Mouse (Mus musculus) mouse trophoblast stem cell (cell line): Measurements from ENCODE around the gene Slfn9.
"Not testable (repeated sequence)": the region's sequence is repeated elsewhere in the genome, so short reads cannot be mapped to it uniquely, and the experiment has no call there.

Source experiments
- in situ Hi-C, 2 experiments: fragments of 300-500 bp; cut with MseI, MboI; formaldehyde crosslinking; loops; 2 replicates in 1 of 2; 3 replicates in 1 of 2; pipeline ENCODE4 v1.15.1; 2025

Gene Slfn9

GRCm38 (mm10) chr11:82991469-82992166 is at the start of gene Slfn9:
Gene Slfn9 (minus strand): TSS chr11:82991830.
- in situ Hi-C loops: no loop called here

GRCm38 (mm10) chr11:83041000-83041399 is 49.4 kb upstream of the Slfn9 start:
- in situ Hi-C loops: loop anchor here (10.0 to 25.0 kb wide), 2 partner anchors 116 to 146 kb away; partner anchors contain the start of genes Slfn3 (in 2 of the 2) and Slfn4 (in 2 of the 2)

- in situ Hi-C loops: loop anchor here (10.0 to 25.0 kb wide), 2 partner anchors 116 to 147 kb away; partner anchors contain the start of genes Slfn3 (in 2 of the 2) and Slfn4 (in 2 of the 2)
These were observed 48.7 kb upstream of the Slfn9 start for GRCm38 (mm10) chr11:83040325-83040724.

DNA sequence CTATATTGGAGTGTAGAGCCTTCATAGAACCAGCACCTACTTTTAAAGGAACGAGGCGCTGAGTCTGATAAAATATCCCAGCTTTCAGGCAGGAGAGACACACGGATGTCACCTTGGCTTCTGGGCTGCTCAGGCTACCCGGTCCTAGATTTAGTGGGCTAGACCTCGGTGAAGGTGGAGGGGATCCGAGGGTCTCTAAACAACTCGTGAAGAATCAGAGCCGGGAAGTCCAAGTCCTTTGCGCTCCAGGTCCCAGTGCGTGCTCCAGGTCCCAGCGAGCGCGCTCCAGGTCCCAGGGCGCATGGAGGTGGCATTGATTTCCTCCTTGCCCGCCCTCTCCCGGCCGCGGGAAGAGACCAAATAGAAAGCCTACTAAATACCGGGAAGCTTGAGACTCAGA is 48.2 kb upstream of the Slfn9 start:
- in situ Hi-C loops: loop anchor here (10.0 to 25.0 kb wide), 2 partner anchors 115 to 148 kb away; partner anchors contain the start of genes Slfn3 (in 2 of the 2) and Slfn4 (in 2 of the 2)

GRCm38 (mm10) chr11:83039156-83039555 is 47.5 kb upstream of the Slfn9 start:
- in situ Hi-C loops: loop anchor here (25.0 kb wide), 1 partner anchor 148 kb away; the partner anchor contains the start of genes Slfn3 (in 2 of the 2) and Slfn4 (in 2 of the 2)

- in situ Hi-C loops: loop anchor here (25.0 kb wide), 1 partner anchor 149 kb away; the partner anchor contains the start of genes Slfn3 (in 2 of the 2) and Slfn4 (in 2 of the 2)
These were observed 47.1 kb upstream of the Slfn9 start for GRCm38 (mm10) chr11:83038686-83039085.

- in situ Hi-C loops: no loop called here
These were observed 29.0 kb upstream of the Slfn9 start, which contains the start of gene Slfn8 for GRCm38 (mm10) chr11:83020621-83021020. Gene Slfn8 (minus strand): TSS chr11:83020810.

DNA sequence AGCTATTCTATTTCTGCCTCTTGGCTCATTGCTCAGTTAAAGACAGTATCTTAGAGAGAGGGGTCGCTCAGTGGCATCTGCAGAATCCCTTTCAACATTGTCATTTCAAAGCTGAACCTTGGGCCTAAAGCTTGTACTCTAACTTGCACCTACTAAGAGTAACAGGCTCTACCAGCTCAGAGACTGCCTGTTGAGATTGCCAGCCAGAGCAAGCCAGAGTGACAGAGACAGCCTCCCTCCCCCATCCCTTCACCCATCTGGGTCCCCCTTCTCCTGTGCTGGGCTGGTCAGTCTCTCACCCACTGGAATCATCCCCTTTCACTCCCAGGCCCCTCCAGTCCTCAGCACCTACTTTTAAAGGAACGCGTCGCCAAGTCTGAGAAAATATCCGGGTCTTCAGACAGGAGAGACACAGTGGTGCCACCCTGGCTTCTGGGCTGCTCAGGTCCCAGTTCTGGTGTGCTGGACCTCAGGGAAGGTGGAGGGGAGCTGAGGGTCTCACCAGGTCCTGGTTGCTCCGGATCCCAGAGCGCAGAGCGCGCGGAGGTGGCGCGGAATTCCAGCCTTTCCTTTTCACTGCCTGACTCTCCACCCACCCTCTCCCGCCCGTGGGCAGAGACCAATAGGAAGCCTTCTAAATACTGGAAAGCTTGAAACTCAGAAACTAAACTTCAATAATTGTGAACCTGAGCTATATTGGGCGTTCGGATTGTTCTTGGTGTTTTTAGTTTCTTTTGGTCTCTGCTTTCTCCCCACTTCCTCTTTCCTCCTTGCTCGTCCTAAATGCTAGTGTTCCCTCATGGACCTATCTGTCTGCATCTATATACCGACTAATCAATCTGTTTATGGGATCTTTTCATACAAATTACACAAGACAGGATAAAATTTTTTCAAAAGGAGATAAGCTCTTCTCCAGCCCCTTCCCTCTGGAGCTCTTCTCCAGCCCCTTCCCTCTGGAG is 28.2 kb upstream of the Slfn9 start:
- in situ Hi-C loops: not testable (repeated sequence)

- in situ Hi-C loops: no loop called here
These were observed 24.5 kb upstream of the Slfn9 start for GRCm38 (mm10) chr11:83016093-83016492.

GRCm38 (mm10) chr11:83013356-83013755 is 21.7 kb upstream of the Slfn9 start:
- in situ Hi-C loops: no loop called here

GRCm38 (mm10) chr11:82990612-82991385 is 831 bp downstream of the Slfn9 start:
- in situ Hi-C loops: not testable (repeated sequence)

DNA sequence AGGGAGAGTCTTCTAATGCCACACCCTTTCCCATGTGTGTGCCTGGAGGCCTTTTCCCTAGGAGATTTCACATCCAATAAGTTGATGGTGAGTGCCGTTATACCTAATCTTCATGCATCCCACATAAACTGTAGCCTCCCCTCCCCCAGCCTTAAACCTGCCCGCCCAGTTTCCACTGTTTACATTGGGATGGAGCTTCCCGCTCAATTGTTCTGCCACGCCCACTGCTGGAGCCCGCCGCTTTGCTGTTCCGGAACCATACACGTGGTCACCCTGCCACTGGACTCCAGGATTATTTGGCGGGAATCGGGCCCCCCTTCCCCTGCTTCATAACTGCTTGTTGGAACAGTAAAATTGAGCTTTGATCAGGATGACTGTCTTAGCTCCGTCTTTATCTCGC is 2.3 kb downstream of the Slfn9 start:
- in situ Hi-C loops: no loop called here

- in situ Hi-C loops: no loop called here
These were observed 4.0 kb downstream of the Slfn9 start for GRCm38 (mm10) chr11:82987621-82988020.

DNA sequence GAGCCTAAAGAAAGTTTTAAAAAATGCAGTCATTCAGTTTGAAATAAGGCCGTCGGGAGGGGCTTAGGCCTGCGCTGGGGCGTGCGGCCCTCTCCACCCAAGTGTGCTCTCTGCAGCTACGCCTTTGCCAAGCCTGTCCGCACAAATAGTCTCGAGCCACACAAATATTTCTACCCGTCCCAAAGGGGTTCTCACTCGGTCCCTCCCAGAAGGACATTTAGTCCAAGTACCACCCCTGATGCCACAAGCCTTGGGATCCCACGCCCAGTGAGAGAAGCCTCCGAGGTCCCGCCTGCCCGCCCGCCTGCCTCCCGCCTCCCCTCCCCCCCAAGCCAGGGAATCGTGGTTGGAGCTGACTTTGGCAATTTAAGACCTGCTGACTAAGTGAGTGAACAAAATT is 8.4 kb downstream of the Slfn9 start:
- in situ Hi-C loops: no loop called here

GRCm38 (mm10) chr11:82982409-82982808 is 9.2 kb downstream of the Slfn9 start:
- in situ Hi-C loops: not testable (repeated sequence)

GRCm38 (mm10) chr11:82973916-82974315 is 17.7 kb downstream of the Slfn9 start:
- in situ Hi-C loops: no loop called here

DNA sequence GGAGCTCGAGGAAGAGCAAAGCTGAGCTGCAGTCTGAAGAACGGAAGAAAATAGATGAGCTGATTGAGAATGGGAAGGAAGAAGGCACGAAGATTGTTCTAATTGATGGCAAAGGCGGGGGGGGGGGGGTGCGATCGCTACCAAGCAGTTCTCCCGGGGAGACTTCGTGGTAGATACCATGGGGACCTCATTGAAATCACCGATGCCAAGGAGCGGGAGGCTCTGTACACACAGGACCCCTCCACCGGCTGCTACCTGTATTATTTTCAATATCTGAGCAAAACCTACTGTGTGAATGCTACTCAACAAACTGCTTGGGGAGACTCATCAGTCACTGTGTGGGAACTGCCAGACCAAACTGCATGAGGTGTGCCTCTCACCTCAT is 20.0 kb downstream of the Slfn9 start:
- in situ Hi-C loops: no loop called here

- in situ Hi-C loops: no loop called here
These were observed 20.7 kb downstream of the Slfn9 start for GRCm38 (mm10) chr11:82970712-82971589.

DNA sequence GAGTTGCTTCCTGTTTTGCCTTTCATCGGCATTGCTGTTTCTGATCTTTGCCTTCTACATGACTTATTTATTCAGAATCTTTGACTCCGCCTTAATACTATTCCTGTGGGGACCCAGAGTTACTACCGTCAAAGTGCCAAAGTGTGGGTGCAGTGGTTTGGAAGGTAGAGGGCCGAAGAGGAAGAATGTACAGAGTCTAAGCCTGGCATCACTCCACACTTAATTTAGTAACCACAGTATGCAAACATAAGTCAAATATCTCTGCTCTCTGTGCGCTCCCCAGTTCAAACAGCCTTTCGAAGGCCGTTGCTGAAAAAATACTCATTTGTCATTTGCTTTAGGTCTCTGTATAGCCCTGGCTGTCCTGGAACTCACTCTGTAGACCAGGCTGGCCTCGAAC is 29.4 kb downstream of the Slfn9 start:
- in situ Hi-C loops: no loop called here

GRCm38 (mm10) chr11:82961743-82962142 is 29.9 kb downstream of the Slfn9 start:
- in situ Hi-C loops: no loop called here
